Mouse (Mus musculus): ENCODE measurements around the gene Igfbp6. TPM values are rescaled to one million over a fixed set of nuclear protein-coding genes. Genes with fewer than 3 reads are reported as not detected.
A peak's percentile ranks its signal among the peaks of the same experiment; 100 is the strongest.

The Igfbp6 gene
- polyA plus RNA-seq, 1 experiment from 2014 or later: 3.7 TPM

DNA sequence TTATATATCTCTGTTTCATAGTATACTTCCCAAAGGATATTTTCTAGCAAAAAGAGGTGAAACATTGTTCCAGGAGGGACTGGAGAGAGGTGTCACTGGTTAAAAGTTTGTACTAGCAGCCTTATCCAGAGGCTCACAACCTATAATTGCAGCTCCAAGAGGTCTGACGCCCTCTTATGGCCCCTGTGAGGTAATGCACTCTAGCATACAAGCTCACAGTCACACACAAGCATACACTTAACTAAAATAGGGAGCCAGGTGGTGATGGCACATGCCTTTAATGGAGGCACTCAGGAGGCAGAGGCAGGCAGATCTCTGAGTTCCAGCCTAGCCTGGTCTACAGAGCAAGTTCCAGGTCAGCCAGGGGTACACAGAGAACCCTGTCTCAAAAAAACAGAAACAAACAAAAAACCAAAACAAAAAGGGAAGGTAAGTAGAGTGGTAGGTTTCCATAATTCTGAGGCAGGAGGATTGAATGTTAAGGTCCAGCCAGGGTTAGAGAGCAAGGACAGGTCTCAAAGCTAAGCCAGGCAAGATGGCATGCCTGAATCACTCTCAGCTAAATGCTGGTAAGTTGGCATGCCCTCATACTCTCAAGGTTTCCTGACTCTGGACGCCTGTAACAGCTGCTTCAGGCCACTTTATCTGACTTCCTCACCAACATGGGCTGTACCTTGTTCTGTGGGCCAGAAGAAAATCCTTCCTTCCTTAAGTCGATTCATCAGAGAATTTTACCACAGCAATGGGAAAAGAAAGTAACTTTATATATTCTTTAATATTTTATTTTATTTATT, 19.9 kb downstream of the Igfbp6 start:
- Histone ChIP-seq H3K4me2 (no peak overlapping the region), H3K9me3 (no peaks in the 10 kb centered on the region), H3K27ac (replicated peaks) (no peak overlapping the region), H3K27me3 (replicated peaks) (peaks cover 5% of the 10 kb centered on the region; the same call in 1 of the 2 replicates), H3K9ac (no peak overlapping the region), H3K4me1 (peaks cover 22% of the 10 kb centered on the region), H3K36me3 (no peaks in the 10 kb centered on the region), H3K4me3 (no peak overlapping the region)
- 41% methylated on average over 3 of the region's 3 CpGs for WGBS
- ATAC-seq (ENCODE audit: extremely low read depth, insufficient number of reproducible peaks, low FRiP score, low TSS enrichment): no peak

DNA sequence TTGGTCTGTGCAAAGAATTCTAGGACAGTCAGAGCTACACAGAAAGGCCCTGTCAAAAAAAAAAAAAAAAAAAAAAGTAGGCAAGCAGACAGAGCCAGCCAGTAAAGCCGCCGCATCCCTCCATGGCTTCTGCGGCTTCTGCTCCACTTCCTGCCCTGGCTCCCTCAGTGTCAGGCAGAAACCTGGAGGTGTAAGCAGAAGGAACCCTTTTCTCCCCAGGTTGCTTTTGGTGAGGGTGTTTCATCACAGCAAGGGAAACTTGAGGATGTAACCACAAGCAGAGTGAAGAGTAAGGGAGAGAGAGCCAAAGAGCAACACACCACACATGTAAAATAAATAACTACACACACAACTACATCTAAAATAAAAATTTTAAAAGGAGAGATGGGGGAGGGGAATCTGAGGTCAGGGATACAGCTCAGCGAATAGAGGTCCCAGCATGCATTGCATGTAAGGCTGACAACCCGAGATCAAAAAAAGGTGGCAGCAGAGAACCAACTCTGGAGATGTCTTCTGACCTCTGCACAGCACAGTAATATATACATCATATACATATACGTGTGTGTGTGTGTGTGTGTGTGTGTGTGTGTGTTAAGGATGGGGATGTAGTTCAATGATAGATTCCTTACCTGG, 21.4 kb downstream of the Igfbp6 start:
- no peaks in the 10 kb centered on the region for H3K36me3 ChIP-seq
- no peak for ATAC-seq (ENCODE audit: extremely low read depth, insufficient number of reproducible peaks, low FRiP score, low TSS enrichment)
- H3K9ac ChIP-seq: no peak overlapping the region
- H3K4me1 ChIP-seq: peaks cover 22% of the 10 kb centered on the region
- no peak overlapping the region for H3K4me3 ChIP-seq
- no peaks in the 10 kb centered on the region for H3K9me3 ChIP-seq
- WGBS: 45% methylated on average over 6 of the region's 6 CpGs
- H3K27ac ChIP-seq (replicated peaks): no peak overlapping the region
- no peak overlapping the region for H3K4me2 ChIP-seq
- H3K27me3 ChIP-seq (replicated peaks): peaks cover 2% of the 10 kb centered on the region; the same call in 1 of the 2 replicates

DNA sequence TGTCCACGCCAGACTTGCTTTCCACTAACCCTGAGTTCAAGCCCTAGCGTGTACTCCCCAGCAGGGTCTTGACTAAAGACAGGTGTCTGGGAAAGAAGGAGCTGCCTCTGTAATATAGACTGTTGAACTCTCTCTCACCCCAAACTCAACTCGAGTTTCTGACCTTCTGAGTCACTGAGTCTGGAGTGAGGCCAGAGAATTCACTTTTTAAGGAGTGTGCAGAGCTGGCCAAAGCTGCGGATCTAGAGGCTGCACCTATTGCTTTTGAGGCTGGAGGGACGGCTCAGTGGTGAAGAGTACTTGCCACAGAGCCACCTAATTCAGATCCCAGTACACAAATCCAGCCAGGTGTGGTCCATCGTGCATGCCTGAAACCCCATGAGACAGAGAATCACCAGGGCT, 23.5 kb downstream of the Igfbp6 start:
- Histone ChIP-seq H3K27me3 (replicated peaks) (no peaks in the 10 kb centered on the region), H3K4me1 (peaks cover 22% of the 10 kb centered on the region), H3K36me3 (peaks cover 5% of the 10 kb centered on the region; the same call in 1 of the 2 replicates), H3K4me2 (no peak overlapping the region), H3K4me3 (no peak overlapping the region), H3K9me3 (no peaks in the 10 kb centered on the region), H3K9ac (peak overlapping the region; percentile 37; the same call in 1 of the 2 replicates), H3K27ac (replicated peaks) (peak overlapping the region; percentile 69)
- WGBS: 33% methylated on average over 6 of the region's 6 CpGs
- ATAC-seq (ENCODE audit: extremely low read depth, insufficient number of reproducible peaks, low FRiP score, low TSS enrichment): no peak

DNA sequence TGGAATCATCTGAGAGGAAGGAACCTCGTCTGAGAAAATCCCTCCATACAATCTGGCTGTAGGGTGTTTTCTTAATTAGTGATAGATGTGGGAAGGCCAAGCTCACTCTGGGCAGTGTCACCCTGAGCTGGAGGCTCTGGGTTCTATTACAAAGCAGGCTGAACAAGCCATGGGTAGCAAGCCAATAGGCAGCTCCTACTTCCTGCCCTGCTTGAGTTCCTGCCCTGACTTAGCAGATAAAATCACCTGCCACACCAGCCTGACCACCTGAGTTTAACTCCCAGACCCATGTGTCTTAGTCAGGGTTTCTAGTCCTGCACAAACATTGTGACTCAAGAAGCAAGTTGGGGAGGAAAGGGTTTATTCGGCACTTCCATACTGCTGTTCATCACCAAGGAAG, 24.9 kb downstream of the Igfbp6 start:
- H3K27ac ChIP-seq (replicated peaks): no peak overlapping the region
- H3K27me3 ChIP-seq (replicated peaks): no peaks in the 10 kb centered on the region
- peaks cover 3% of the 10 kb centered on the region; the same call in 1 of the 2 replicates for H3K9me3 ChIP-seq
- peaks cover 9% of the 10 kb centered on the region for H3K36me3 ChIP-seq
- no peak for ATAC-seq (ENCODE audit: extremely low read depth, insufficient number of reproducible peaks, low FRiP score, low TSS enrichment)
- H3K9ac ChIP-seq: no peak overlapping the region
- H3K4me1 ChIP-seq: peaks cover 22% of the 10 kb centered on the region
- WGBS: 63% methylated on average over 2 of the region's 2 CpGs
- H3K4me2 ChIP-seq: no peak overlapping the region
- H3K4me3 ChIP-seq: no peak overlapping the region

DNA sequence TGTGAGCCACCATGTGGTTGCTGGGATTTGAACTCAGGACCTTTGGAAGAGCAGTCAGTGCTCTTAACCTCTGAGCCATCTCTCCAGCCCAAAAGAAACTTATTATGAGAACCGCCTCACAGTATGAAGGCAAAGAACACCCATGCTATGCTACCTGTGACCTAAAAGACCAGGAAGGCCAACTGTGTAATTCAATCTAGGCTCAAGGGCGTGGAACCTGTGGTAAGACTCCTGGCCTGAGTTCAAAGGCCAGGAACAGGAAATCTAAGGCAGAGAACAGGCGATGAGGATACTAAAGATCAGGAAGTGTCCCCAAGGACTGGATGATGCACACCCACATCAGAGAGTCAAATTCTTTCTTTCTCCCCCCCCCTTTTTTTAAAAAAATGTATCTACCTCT, 29.4 kb downstream of the Igfbp6 start:
- ATAC-seq (ENCODE audit: extremely low read depth, insufficient number of reproducible peaks, low FRiP score, low TSS enrichment): no peak

DNA sequence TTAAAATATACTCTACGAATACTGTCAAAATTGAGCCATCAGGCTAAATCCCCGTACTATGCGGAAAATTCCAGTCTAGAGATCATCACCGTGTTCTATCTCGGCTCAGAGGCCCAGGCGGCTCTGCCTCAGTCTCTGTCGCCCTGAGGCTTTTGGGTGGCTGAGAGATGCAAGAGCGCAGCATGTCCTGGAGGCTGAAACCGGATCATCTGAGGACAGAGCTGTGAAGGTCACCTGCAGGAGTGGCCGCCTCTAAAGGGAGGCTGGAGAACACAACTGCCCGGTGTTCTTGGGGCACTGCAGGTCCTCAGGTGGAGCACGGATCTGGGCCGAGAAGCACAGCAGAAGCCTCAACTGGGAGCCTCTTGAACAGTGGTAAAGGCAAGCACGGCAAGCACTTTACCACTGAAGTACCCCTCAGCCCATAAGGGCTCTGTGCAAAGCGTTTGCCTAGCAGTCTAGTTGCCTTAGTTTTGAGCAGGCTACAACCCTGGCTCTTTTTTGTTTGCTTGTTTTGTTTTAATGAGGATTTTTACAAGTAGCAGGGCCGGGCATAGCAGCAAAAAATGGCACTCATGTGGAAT, 31.7 kb downstream of the Igfbp6 start:
- no peak for ATAC-seq (ENCODE audit: extremely low read depth, insufficient number of reproducible peaks, low FRiP score, low TSS enrichment)
- Histone ChIP-seq H3K4me2 (no peak overlapping the region), H3K36me3 (peaks cover 49% of the 10 kb centered on the region), H3K9me3 (peaks cover 9% of the 10 kb centered on the region), H3K27me3 (replicated peaks) (no peaks in the 10 kb centered on the region), H3K4me1 (no peaks in the 10 kb centered on the region), H3K27ac (replicated peaks) (no peak overlapping the region), H3K9ac (no peak overlapping the region), H3K4me3 (no peak overlapping the region)
- 74% methylated on average over 16 of the region's 16 CpGs for WGBS

More for the DNA sequence above, 29.4 kb downstream of the Igfbp6 start:
- no peak overlapping the region for H3K4me2 ChIP-seq
- no peak overlapping the region for H3K9ac ChIP-seq
- no peak overlapping the region for H3K27ac ChIP-seq (replicated peaks)
- H3K36me3 ChIP-seq: peaks cover 40% of the 10 kb centered on the region
- 81% methylated on average over 3 of the region's 3 CpGs for WGBS
- H3K27me3 ChIP-seq (replicated peaks): no peaks in the 10 kb centered on the region
- peaks cover 9% of the 10 kb centered on the region for H3K9me3 ChIP-seq
- peaks cover 2% of the 10 kb centered on the region; the same call in 1 of the 2 replicates for H3K4me1 ChIP-seq
- H3K4me3 ChIP-seq: no peak overlapping the region

DNA sequence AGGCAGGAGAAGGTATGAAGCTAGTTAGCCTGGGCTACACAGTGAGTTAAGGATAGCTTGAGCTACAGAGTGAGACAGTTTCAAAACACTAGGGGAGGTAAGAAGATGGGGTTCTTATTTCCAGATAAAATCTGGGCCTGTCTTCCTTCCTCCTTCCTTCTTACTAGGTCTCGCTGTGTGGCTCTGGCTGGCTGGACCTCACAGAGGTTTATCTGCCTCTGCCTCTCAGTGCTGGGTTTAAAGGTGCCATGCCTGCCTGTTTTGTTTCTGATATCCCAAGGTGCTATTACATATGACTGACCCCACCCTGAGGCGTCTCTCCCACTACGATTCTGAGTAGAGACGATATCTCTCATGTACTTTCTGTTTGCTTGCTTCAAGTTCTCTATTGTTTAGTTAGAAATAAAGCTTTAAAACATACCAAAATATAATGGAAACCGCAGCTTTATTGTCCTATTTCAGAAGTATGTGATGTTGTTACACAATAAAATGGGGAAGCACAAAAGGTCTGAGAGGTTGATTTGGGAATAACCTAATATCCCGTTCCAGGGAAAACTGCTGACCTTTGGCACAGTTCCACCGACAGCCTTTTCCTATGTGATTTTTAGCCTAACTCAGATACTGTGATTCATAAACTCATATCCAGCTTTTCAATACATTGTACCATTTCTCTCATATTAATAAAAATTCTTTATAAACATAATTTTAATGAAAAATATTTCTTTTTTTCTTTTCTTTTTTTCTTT, 32.6 kb downstream of the Igfbp6 start:
- no peak for ATAC-seq (ENCODE audit: extremely low read depth, insufficient number of reproducible peaks, low FRiP score, low TSS enrichment)
- H3K36me3 ChIP-seq: peaks cover 44% of the 10 kb centered on the region
- peaks cover 9% of the 10 kb centered on the region for H3K9me3 ChIP-seq
- no peaks in the 10 kb centered on the region for H3K4me1 ChIP-seq
- H3K27ac ChIP-seq (replicated peaks): no peak overlapping the region
- H3K9ac ChIP-seq: no peak overlapping the region
- no peaks in the 10 kb centered on the region for H3K27me3 ChIP-seq (replicated peaks)
- no peak overlapping the region for H3K4me2 ChIP-seq
- no peak overlapping the region for H3K4me3 ChIP-seq
- 71% methylated on average over 7 of the region's 7 CpGs for WGBS

DNA sequence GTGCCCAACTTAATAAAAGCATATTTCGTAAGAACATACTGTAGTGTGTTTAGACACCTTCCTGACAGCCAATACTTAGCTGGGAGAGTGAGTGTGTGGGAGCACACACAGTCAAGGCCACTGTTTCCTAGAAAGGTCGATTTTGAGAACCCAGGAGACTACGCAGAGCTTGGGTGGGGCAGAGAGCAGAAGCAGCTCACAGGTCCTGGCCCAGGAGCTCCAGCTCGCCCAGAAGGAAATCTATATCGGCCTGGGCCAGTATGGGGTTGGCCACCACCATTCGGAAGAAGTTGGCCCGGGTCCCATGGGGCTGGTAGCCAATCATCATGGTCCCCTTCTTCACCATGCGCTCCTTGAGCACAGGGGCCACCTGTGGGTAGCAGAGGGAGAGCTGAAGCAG, 33.3 kb downstream of the Igfbp6 start:
- no peaks in the 10 kb centered on the region for H3K27me3 ChIP-seq (replicated peaks)
- ATAC-seq (ENCODE audit: extremely low read depth, insufficient number of reproducible peaks, low FRiP score, low TSS enrichment): no peak
- H3K36me3 ChIP-seq: peaks cover 48% of the 10 kb centered on the region
- H3K27ac ChIP-seq (replicated peaks): no peak overlapping the region
- peaks cover 9% of the 10 kb centered on the region for H3K9me3 ChIP-seq
- no peak overlapping the region for H3K9ac ChIP-seq
- H3K4me3 ChIP-seq: no peak overlapping the region
- H3K4me1 ChIP-seq: no peaks in the 10 kb centered on the region
- WGBS: 85% methylated on average over 8 of the region's 8 CpGs
- H3K4me2 ChIP-seq: no peak overlapping the region

DNA sequence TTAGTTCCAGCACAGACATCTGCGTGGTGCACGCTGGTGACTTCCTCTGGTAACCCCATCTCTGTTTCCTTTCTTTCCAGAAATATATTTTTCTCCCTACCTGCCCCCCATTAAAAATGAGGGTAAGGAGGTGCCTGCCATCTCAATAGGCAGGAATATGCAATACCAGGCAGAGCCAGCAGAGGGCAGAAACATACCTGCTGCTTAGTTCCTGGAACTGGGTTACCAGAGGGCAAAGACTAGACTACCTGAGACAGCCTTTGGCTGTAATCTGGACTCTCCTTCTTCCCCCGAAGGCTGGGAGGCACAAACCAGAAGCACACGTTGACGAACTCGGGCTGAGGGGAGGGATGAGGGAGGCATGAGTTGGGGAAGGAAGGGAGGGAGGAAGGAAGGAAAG, 34.1 kb downstream of the Igfbp6 start:
- no peak overlapping the region for H3K4me3 ChIP-seq
- peaks cover 9% of the 10 kb centered on the region for H3K9me3 ChIP-seq
- H3K27me3 ChIP-seq (replicated peaks): no peaks in the 10 kb centered on the region
- no peak overlapping the region for H3K9ac ChIP-seq
- H3K4me1 ChIP-seq: no peaks in the 10 kb centered on the region
- ATAC-seq (ENCODE audit: extremely low read depth, insufficient number of reproducible peaks, low FRiP score, low TSS enrichment): no peak
- peaks cover 50% of the 10 kb centered on the region for H3K36me3 ChIP-seq
- 15% methylated on average over 6 of the region's 6 CpGs for WGBS
- no peak overlapping the region for H3K4me2 ChIP-seq
- no peak overlapping the region for H3K27ac ChIP-seq (replicated peaks)

DNA sequence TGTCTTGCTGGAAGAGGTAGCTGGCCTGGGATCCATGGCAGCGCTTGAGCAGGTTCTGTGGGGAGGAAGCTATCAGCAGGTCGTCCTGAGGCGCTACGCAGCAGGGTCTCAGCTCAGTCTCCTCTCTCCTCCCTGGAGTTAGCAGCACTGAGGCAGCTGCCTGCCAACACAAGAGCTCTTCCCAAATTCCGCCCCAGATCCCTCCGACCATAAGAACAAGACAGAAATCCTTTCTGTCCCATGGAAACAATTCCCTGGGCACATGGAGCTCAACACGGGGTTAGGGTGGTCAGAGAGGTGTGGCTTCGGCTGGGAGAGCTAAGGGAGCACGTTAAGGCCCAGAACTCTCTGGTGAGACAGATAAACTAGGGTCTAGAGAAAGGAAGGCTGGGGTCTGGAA, 34.9 kb downstream of the Igfbp6 start:
- no peak overlapping the region for H3K4me3 ChIP-seq
- no peak overlapping the region for H3K4me2 ChIP-seq
- WGBS: 67% methylated on average over 9 of the region's 9 CpGs
- H3K4me1 ChIP-seq: no peaks in the 10 kb centered on the region
- H3K9ac ChIP-seq: no peak overlapping the region
- no peak for ATAC-seq (ENCODE audit: extremely low read depth, insufficient number of reproducible peaks, low FRiP score, low TSS enrichment)
- peaks cover 52% of the 10 kb centered on the region for H3K36me3 ChIP-seq
- H3K27ac ChIP-seq (replicated peaks): no peak overlapping the region
- no peaks in the 10 kb centered on the region for H3K27me3 ChIP-seq (replicated peaks)
- H3K9me3 ChIP-seq: peaks cover 5% of the 10 kb centered on the region

DNA sequence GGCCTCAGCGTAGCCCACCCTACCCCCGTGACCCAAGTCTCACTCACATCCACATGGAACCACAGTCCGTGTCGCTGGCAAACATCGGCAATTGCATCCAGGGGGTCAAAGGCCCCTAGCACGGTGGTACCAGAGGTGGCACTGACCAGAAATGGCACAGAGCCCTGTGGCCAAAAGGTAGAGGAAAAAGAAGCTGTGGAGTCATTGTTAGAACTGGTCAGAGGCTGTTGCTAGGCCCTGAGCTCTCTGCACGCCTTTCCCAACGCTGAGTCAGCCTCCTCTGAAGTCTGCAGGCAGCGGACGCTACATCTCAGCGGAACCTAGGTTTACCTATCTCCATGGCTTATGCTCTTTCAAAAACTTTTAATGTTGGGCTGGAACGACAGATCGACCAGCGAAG, 35.8 kb downstream of the Igfbp6 start:
- ATAC-seq (ENCODE audit: extremely low read depth, insufficient number of reproducible peaks, low FRiP score, low TSS enrichment): no peak
- H3K4me3 ChIP-seq: no peak overlapping the region
- no peaks in the 10 kb centered on the region for H3K9me3 ChIP-seq
- H3K27me3 ChIP-seq (replicated peaks): no peaks in the 10 kb centered on the region
- peaks cover 53% of the 10 kb centered on the region for H3K36me3 ChIP-seq
- WGBS: 86% methylated on average over 14 of the region's 14 CpGs
- no peak overlapping the region for H3K9ac ChIP-seq
- no peak overlapping the region for H3K4me2 ChIP-seq
- H3K4me1 ChIP-seq: no peaks in the 10 kb centered on the region
- no peak overlapping the region for H3K27ac ChIP-seq (replicated peaks)

All from heart, embryonic 13.5 days (tissue).